Mouse (Mus musculus): Measurements from ENCODE around the gene Otop3. TPM values are rescaled to one million over a fixed set of nuclear protein-coding genes. Genes with fewer than 3 reads are reported as not detected.
"Not testable (repeated sequence)": the region's sequence is repeated elsewhere in the genome, so short reads cannot be mapped to it uniquely, and the experiment has no call there.

Otop3 gene
- total and polyA plus RNA-seq, 2 experiments from 2014 or later: 1.8 to 3.7 TPM

GRCm38 (mm10) chr11:115382891-115383290 lies 48.4 kb downstream of the Otop3 start:
- WGBS: 5% methylated on average over 5 of the region's 5 CpGs
- H3K4me1 ChIP-seq (ENCODE audit: insufficient read depth, low read length): peaks cover 17% of the 10 kb centered on the region
- peak overlapping the region; percentile 97 for H3K9ac ChIP-seq (replicated peaks; ENCODE audit: low read length, poor library complexity, severe bottlenecking)
- DNase-seq (ENCODE audit: low spot score): no peak
- H3K9me3 ChIP-seq (ENCODE audit: low read length): no peaks in the 10 kb centered on the region
- no peak for TF ChIP-seq CTCF (IDR thresholded peaks at IDR 0.05)
- peak overlapping the region; percentile 82 for H3K4me2 ChIP-seq (ENCODE audit: low read depth, low read length, poor library complexity, severe bottlenecking)
- no peaks in the 10 kb centered on the region for H3K27me3 ChIP-seq (ENCODE audit: insufficient read depth, low read length)
- H3K4me3 ChIP-seq (ENCODE audit: low read depth, low read length): peak overlapping the region; percentile 90
- no peaks in the 10 kb centered on the region for H3K36me3 ChIP-seq (ENCODE audit: insufficient read depth, low read length)
- peak overlapping the region; percentile 95; the same call in 1 of the 2 replicates for H3K27ac ChIP-seq (ENCODE audit: low read depth, low read length)
- no peak for ATAC-seq (ENCODE audit: low FRiP score)

- 26% methylated on average over 16 of the region's 16 CpGs for WGBS
Measured at GRCm38 (mm10) chr11:115383701-115384474, 49.4 kb downstream of the Otop3 start.

GRCm38 (mm10) chr11:115384587-115384986 lies 50.1 kb downstream of the Otop3 start:
- 74% methylated on average over 5 of the region's 5 CpGs for WGBS
- no peak for TF ChIP-seq CTCF (IDR thresholded peaks at IDR 0.05)
- peak overlapping the region; percentile 97 for H3K9ac ChIP-seq (replicated peaks; ENCODE audit: low read length, poor library complexity, severe bottlenecking)
- H3K9me3 ChIP-seq (ENCODE audit: low read length): no peaks in the 10 kb centered on the region
- H3K4me1 ChIP-seq (ENCODE audit: insufficient read depth, low read length): peaks cover 17% of the 10 kb centered on the region
- H3K4me3 ChIP-seq (ENCODE audit: low read depth, low read length): no peak overlapping the region
- H3K4me2 ChIP-seq (ENCODE audit: low read depth, low read length, poor library complexity, severe bottlenecking): peak overlapping the region; percentile 82
- no peaks in the 10 kb centered on the region for H3K27me3 ChIP-seq (ENCODE audit: insufficient read depth, low read length)
- ATAC-seq (ENCODE audit: low FRiP score) (no peak), DNase-seq (ENCODE audit: low spot score) (no peak)
- H3K27ac ChIP-seq (ENCODE audit: low read depth, low read length): 0 out of 2 replicates have a peak overlapping the region, but pooled peaks have one; percentile 38
- H3K36me3 ChIP-seq (ENCODE audit: insufficient read depth, low read length): no peaks in the 10 kb centered on the region; the same call in 1 of the 2 replicates

More at GRCm38 (mm10) chr11:115383701-115384474, 49.4 kb downstream of the Otop3 start:
- Histone ChIP-seq H3K4me1 (ENCODE audit: insufficient read depth, low read length) (peaks cover 17% of the 10 kb centered on the region), H3K9me3 (ENCODE audit: low read length) (no peaks in the 10 kb centered on the region), H3K27me3 (ENCODE audit: insufficient read depth, low read length) (no peaks in the 10 kb centered on the region), H3K4me3 (ENCODE audit: low read depth, low read length) (peak overlapping the region; percentile 90), H3K9ac (replicated peaks; ENCODE audit: low read length, poor library complexity, severe bottlenecking) (peak overlapping the region; percentile 97), H3K27ac (ENCODE audit: low read depth, low read length) (peak overlapping the region; percentile 95), H3K36me3 (ENCODE audit: insufficient read depth, low read length) (no peaks in the 10 kb centered on the region; the same call in 1 of the 2 replicates), H3K4me2 (ENCODE audit: low read depth, low read length, poor library complexity, severe bottlenecking) (peak overlapping the region; percentile 82)
- TF ChIP-seq CTCF (IDR thresholded peaks at IDR 0.05): peak; percentile 8; the same call in 1 of the 2 replicates
- ATAC-seq (ENCODE audit: low FRiP score): no peak
- peak; percentile 76 for DNase-seq (ENCODE audit: low spot score)

GRCm38 (mm10) chr11:115386859-115387258 lies 52.3 kb downstream of the Otop3 start:
- not testable (repeated sequence) for DNase-seq (ENCODE audit: low spot score); H3K4me3 ChIP-seq (ENCODE audit: low read depth, low read length); H3K36me3 ChIP-seq (ENCODE audit: insufficient read depth, low read length); H3K4me2 ChIP-seq (ENCODE audit: low read depth, low read length, poor library complexity, severe bottlenecking); H3K9me3 ChIP-seq (ENCODE audit: low read length); H3K27me3 ChIP-seq (ENCODE audit: insufficient read depth, low read length); H3K27ac ChIP-seq (ENCODE audit: low read depth, low read length); ATAC-seq (ENCODE audit: low FRiP score); H3K9ac ChIP-seq (replicated peaks; ENCODE audit: low read length, poor library complexity, severe bottlenecking)
- 91% methylated on average over 3 of the region's 3 CpGs for WGBS
- peaks cover 17% of the 10 kb centered on the region for H3K4me1 ChIP-seq (ENCODE audit: insufficient read depth, low read length)

- ATAC-seq (ENCODE audit: low FRiP score): no peak
- TF ChIP-seq CTCF (IDR thresholded peaks at IDR 0.05): no peak
- no peaks in the 10 kb centered on the region for H3K4me1 ChIP-seq (ENCODE audit: insufficient read depth, low read length)
- 94% methylated on average over 7 of the region's 7 CpGs for WGBS
- peaks cover 45% of the 10 kb centered on the region for H3K36me3 ChIP-seq (ENCODE audit: insufficient read depth, low read length)
- no peak overlapping the region for H3K4me2 ChIP-seq (ENCODE audit: low read depth, low read length, poor library complexity, severe bottlenecking)
- H3K27ac ChIP-seq (ENCODE audit: low read depth, low read length): no peak overlapping the region
- H3K9me3 ChIP-seq (ENCODE audit: low read length): no peaks in the 10 kb centered on the region
- no peak for DNase-seq (ENCODE audit: low spot score)
- H3K27me3 ChIP-seq (ENCODE audit: insufficient read depth, low read length): no peaks in the 10 kb centered on the region
- H3K9ac ChIP-seq (replicated peaks; ENCODE audit: low read length, poor library complexity, severe bottlenecking): no peak overlapping the region
- no peak overlapping the region for H3K4me3 ChIP-seq (ENCODE audit: low read depth, low read length)
Measured at GRCm38 (mm10) chr11:115391358-115391757, 56.8 kb downstream of the Otop3 start.

GRCm38 (mm10) chr11:115393721-115394325 lies 59.3 kb downstream of the Otop3 start:
- H3K4me3 ChIP-seq (ENCODE audit: low read depth, low read length): no peak overlapping the region
- no peak overlapping the region for H3K9ac ChIP-seq (replicated peaks; ENCODE audit: low read length, poor library complexity, severe bottlenecking)
- no peaks in the 10 kb centered on the region for H3K27me3 ChIP-seq (ENCODE audit: insufficient read depth, low read length)
- DNase-seq (ENCODE audit: low spot score) (peak; percentile 29), ATAC-seq (ENCODE audit: low FRiP score) (no peak)
- peaks cover 46% of the 10 kb centered on the region for H3K36me3 ChIP-seq (ENCODE audit: insufficient read depth, low read length)
- no peaks in the 10 kb centered on the region for H3K4me1 ChIP-seq (ENCODE audit: insufficient read depth, low read length)
- WGBS: 68% methylated on average over 34 of the region's 34 CpGs
- H3K4me2 ChIP-seq (ENCODE audit: low read depth, low read length, poor library complexity, severe bottlenecking): no peak overlapping the region
- no peak for TF ChIP-seq CTCF (IDR thresholded peaks at IDR 0.05)
- no peaks in the 10 kb centered on the region for H3K9me3 ChIP-seq (ENCODE audit: low read length)
- H3K27ac ChIP-seq (ENCODE audit: low read depth, low read length): no peak overlapping the region

Other genes with a start within 250 kb of the Otop3 start
- 0.57 and 0.93 TPM in 2 replicates for gene Rab37, start 243.3 kb upstream of the Otop3 start, total RNA-seq (2014; rRNA removed)
- gene Rab37, start 243.3 kb upstream of the Otop3 start, polyA plus RNA-seq (2015; fragmentation: Nextera tagmentation; extraction: Ambion mirVana): 0.67 and 0.90 TPM in 2 replicates
- 0.16 and 0.42 TPM in 2 replicates for gene Cd300lf, start 200.7 kb upstream of the Otop3 start, total RNA-seq (2014; rRNA removed)
- gene Cd300lf, start 200.7 kb upstream of the Otop3 start, polyA plus RNA-seq (2015; fragmentation: Nextera tagmentation; extraction: Ambion mirVana): 0.09 and 0.10 TPM in 2 replicates
- 53.3 and 57.3 TPM in 2 replicates for gene Slc9a3r1, start 171.4 kb upstream of the Otop3 start, total RNA-seq (2014; rRNA removed)
- 65.4 and 72.9 TPM in 2 replicates for gene Slc9a3r1, start 171.4 kb upstream of the Otop3 start, polyA plus RNA-seq (2015; fragmentation: Nextera tagmentation; extraction: Ambion mirVana)
- gene Tmem104, start 147.2 kb upstream of the Otop3 start, total RNA-seq (2014; rRNA removed): 7.8 and 8.5 TPM in 2 replicates
- gene Tmem104, start 147.2 kb upstream of the Otop3 start, polyA plus RNA-seq (2015; fragmentation: Nextera tagmentation; extraction: Ambion mirVana): 12.2 and 12.9 TPM in 2 replicates
- 13.0 and 19.3 TPM in 2 replicates for gene Nat9, start 146.9 kb upstream of the Otop3 start, total RNA-seq (2014; rRNA removed)
- gene Nat9, start 146.9 kb upstream of the Otop3 start, polyA plus RNA-seq (2015; fragmentation: Nextera tagmentation; extraction: Ambion mirVana): 17.5 and 20.1 TPM in 2 replicates
- 2.9 and 4.1 TPM in 2 replicates for gene Grin2c, start 67.5 kb upstream of the Otop3 start, total RNA-seq (2014; rRNA removed)
- gene Grin2c, start 67.5 kb upstream of the Otop3 start, polyA plus RNA-seq (2015; fragmentation: Nextera tagmentation; extraction: Ambion mirVana): 0.59 and 0.75 TPM in 2 replicates
- gene Fdxr, start 57.7 kb upstream of the Otop3 start, total RNA-seq (2014; rRNA removed): 17.7 and 18.8 TPM in 2 replicates
- gene Fdxr, start 57.7 kb upstream of the Otop3 start, polyA plus RNA-seq (2015; fragmentation: Nextera tagmentation; extraction: Ambion mirVana): 14.8 and 16.7 TPM in 2 replicates
- gene Fads6, start 37.1 kb upstream of the Otop3 start, total RNA-seq (2014; rRNA removed): 10.2 and 10.6 TPM in 2 replicates
- gene Fads6, start 37.1 kb upstream of the Otop3 start, polyA plus RNA-seq (2015; fragmentation: Nextera tagmentation; extraction: Ambion mirVana): 1.4 and 1.6 TPM in 2 replicates
- 0.05 and 1.5 TPM in 2 replicates for gene Otop2, start 27.6 kb upstream of the Otop3 start, total RNA-seq (2014; rRNA removed)
- 0.15 and 0.22 TPM in 2 replicates for gene Otop2, start 27.6 kb upstream of the Otop3 start, polyA plus RNA-seq (2015; fragmentation: Nextera tagmentation; extraction: Ambion mirVana)
- gene Ush1g, start 12.7 kb upstream of the Otop3 start, total RNA-seq (2014; rRNA removed): 0.14 TPM in 1 of 2 replicates, not detected in the other
- 0.21 and 0.32 TPM in 2 replicates for gene Ush1g, start 12.7 kb upstream of the Otop3 start, polyA plus RNA-seq (2015; fragmentation: Nextera tagmentation; extraction: Ambion mirVana)
- gene Hid1, start 33.0 kb downstream of the Otop3 start, total RNA-seq (2014; rRNA removed): 96.0 and 106 TPM in 2 replicates
- 65.6 TPM in 2 replicates for gene Hid1, start 33.0 kb downstream of the Otop3 start, polyA plus RNA-seq (2015; fragmentation: Nextera tagmentation; extraction: Ambion mirVana)
- gene Cdr2l, start 47.2 kb downstream of the Otop3 start, total RNA-seq (2014; rRNA removed): 66.0 and 68.8 TPM in 2 replicates
- gene Cdr2l, start 47.2 kb downstream of the Otop3 start, polyA plus RNA-seq (2015; fragmentation: Nextera tagmentation; extraction: Ambion mirVana): 16.0 and 17.2 TPM in 2 replicates
- gene Mrpl58, start 69.0 kb downstream of the Otop3 start, total RNA-seq (2014; rRNA removed): 69.2 and 78.1 TPM in 2 replicates
- 187 and 201 TPM in 2 replicates for gene Mrpl58, start 69.0 kb downstream of the Otop3 start, polyA plus RNA-seq (2015; fragmentation: Nextera tagmentation; extraction: Ambion mirVana)
- gene Atp5h, start 85.2 kb downstream of the Otop3 start, total RNA-seq (2014; rRNA removed): 319 and 329 TPM in 2 replicates
- gene Atp5h, start 85.2 kb downstream of the Otop3 start, polyA plus RNA-seq (2015; fragmentation: Nextera tagmentation; extraction: Ambion mirVana): 934 and 951 TPM in 2 replicates
- 22.1 and 27.4 TPM in 2 replicates for gene Kctd2, start 85.4 kb downstream of the Otop3 start, total RNA-seq (2014; rRNA removed)
- 27.7 and 29.4 TPM in 2 replicates for gene Kctd2, start 85.4 kb downstream of the Otop3 start, polyA plus RNA-seq (2015; fragmentation: Nextera tagmentation; extraction: Ambion mirVana)
- gene Trim80, start 105.8 kb downstream of the Otop3 start, total RNA-seq (2014; rRNA removed): 0.44 TPM in 1 of 2 replicates, not detected in the other
- not detected in 2 replicates for gene Trim80, start 105.8 kb downstream of the Otop3 start, polyA plus RNA-seq (2015; fragmentation: Nextera tagmentation; extraction: Ambion mirVana)
- gene Slc16a5, start 127.7 kb downstream of the Otop3 start, total RNA-seq (2014; rRNA removed): not detected in 2 replicates
- 0.21 and 0.23 TPM in 2 replicates for gene Slc16a5, start 127.7 kb downstream of the Otop3 start, polyA plus RNA-seq (2015; fragmentation: Nextera tagmentation; extraction: Ambion mirVana)
- gene Armc7, start 140.9 kb downstream of the Otop3 start, total RNA-seq (2014; rRNA removed): 9.0 and 14.0 TPM in 2 replicates
- gene Armc7, start 140.9 kb downstream of the Otop3 start, polyA plus RNA-seq (2015; fragmentation: Nextera tagmentation; extraction: Ambion mirVana): 12.9 and 13.4 TPM in 2 replicates
- gene Nt5c, start 157.1 kb downstream of the Otop3 start, total RNA-seq (2014; rRNA removed): 85.3 and 91.1 TPM in 2 replicates
- 131 and 133 TPM in 2 replicates for gene Nt5c, start 157.1 kb downstream of the Otop3 start, polyA plus RNA-seq (2015; fragmentation: Nextera tagmentation; extraction: Ambion mirVana)
- gene Jpt1, start 179.7 kb downstream of the Otop3 start, total RNA-seq (2014; rRNA removed): 744 and 761 TPM in 2 replicates
- gene Jpt1, start 179.7 kb downstream of the Otop3 start, polyA plus RNA-seq (2015; fragmentation: Nextera tagmentation; extraction: Ambion mirVana): 1,252 and 1,259 TPM in 2 replicates
- 543 and 643 TPM in 2 replicates for gene Sumo2, start 201.5 kb downstream of the Otop3 start, total RNA-seq (2014; rRNA removed)
- gene Sumo2, start 201.5 kb downstream of the Otop3 start, polyA plus RNA-seq (2015; fragmentation: Nextera tagmentation; extraction: Ambion mirVana): 972 and 1,028 TPM in 2 replicates
- 49.5 and 59.5 TPM in 2 replicates for gene Nup85, start 229.7 kb downstream of the Otop3 start, total RNA-seq (2014; rRNA removed)
- 75.6 and 80.3 TPM in 2 replicates for gene Nup85, start 229.7 kb downstream of the Otop3 start, polyA plus RNA-seq (2015; fragmentation: Nextera tagmentation; extraction: Ambion mirVana)